Mouse (Mus musculus) urinary bladder, postnatal 4 days (tissue): ENCODE measurements around the gene Rapgef6.

ENCODE experiments used
- DNase-seq, 2 experiments: peaks; one replicate each; pipeline ENCODE4 v3.0.0; 2021 to 2022; ENCODE audit warnings: low spot score in 2 of 2

Rapgef6 gene

GRCm38 (mm10) chr11:54693696-54694095 is 171.0 kb downstream of the Rapgef6 start:
- DNase-seq, result no peak

GRCm38 (mm10) chr11:54694291-54694690 is 171.6 kb downstream of the Rapgef6 start:
- no peak for DNase-seq

- DNase-seq, result no peak
Measured at GRCm38 (mm10) chr11:54695951-54696350, 173.3 kb downstream of the Rapgef6 start.

- no peak for DNase-seq
Measured at GRCm38 (mm10) chr11:54697611-54698010, 175.0 kb downstream of the Rapgef6 start.

GRCm38 (mm10) chr11:54698636-54699035 is 176.0 kb downstream of the Rapgef6 start:
- DNase-seq, result no peak

GRCm38 (mm10) chr11:54699972-54700371 is 177.3 kb downstream of the Rapgef6 start:
- DNase-seq, result no peak

- no peak for DNase-seq
Measured at GRCm38 (mm10) chr11:54701848-54702247, 179.2 kb downstream of the Rapgef6 start.

DNA sequence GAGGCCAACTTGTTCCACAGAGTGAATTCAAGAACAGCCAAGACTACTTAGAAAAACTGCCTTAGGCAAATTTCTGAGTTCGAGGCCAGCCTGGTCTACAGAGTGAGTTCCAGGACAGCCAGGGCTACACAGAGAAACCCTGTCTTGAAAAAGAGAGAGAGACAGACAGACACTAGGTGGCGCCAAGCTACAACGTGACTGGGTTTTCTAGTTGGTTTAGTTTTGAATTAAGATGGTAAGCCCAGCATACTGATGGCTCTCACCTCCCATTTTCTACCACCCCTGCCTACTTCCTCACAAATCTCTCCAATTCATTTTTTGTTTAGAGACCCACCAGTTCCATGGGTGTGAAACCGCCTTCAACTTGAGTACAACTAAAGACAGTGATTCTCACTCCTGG is 180.7 kb downstream of the Rapgef6 start:
- DNase-seq, result peak; percentile 41 to 72

- no peak for DNase-seq
Measured at GRCm38 (mm10) chr11:54708153-54708552, 185.5 kb downstream of the Rapgef6 start.

- no peak for DNase-seq
Measured at GRCm38 (mm10) chr11:54709645-54710044, 187.0 kb downstream of the Rapgef6 start.

- DNase-seq, result no peak
Measured at GRCm38 (mm10) chr11:54710512-54711293, 188.1 kb downstream of the Rapgef6 start.

DNA sequence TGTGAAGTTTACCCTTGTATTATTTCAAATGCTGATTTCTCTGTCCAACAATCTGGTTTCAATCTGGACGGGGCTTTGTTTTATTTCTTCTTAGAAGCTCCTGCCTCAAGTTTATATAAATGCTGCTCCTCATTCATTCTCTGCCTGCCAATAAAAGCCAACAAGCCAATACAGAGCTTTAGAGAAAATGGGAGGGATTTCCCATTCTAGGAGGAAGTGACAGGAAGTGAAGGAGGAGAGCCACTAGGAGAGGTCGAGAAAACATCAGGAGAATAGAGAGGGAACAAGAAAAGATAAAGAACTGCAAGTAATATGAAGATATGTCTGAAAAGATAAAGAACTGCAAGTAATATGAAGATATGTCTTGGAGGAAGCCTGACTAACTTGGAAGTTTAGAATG is 190.2 kb downstream of the Rapgef6 start:
- DNase-seq, result no peak

DNA sequence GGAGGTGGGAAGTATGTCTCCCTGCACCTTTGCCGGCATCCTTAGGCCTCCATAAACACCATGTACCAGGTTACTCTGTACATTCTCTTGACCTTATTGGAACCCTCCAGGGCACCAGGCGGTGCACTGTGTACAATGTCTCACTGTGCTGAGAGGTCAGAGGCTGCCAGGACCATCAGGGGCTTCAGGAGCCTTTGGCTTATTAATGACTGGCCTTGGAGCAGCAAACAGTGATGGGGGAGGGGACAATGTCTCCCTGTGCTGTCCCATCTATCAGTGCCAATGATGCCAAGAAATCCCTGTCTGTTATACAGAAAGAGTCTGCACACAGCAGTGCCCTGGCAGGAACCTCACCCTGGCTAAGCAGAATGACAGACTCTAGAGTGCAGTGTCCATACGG is 195.2 kb downstream of the Rapgef6 start:
- DNase-seq, result no peak

DNA sequence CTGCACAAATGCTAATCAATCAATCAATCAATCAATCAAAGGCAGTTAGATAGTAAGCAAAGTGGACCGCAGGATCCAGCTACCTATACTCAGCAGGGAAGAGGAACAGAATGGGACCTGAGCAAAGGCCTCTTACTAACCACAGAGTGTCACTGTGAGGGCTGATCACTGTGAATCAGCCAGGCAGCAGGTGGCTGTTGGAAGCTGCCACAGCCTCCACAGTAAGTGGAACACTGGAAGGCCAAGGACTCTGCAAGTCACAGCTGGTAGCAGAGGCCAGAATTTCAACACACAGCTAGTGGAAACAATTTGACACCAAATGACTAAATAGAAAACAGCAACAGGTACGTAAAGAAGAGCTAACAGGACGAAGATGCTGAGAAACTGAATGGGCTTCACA is 196.0 kb downstream of the Rapgef6 start:
- no peak for DNase-seq

- no peak for DNase-seq
Measured at GRCm38 (mm10) chr11:54722057-54722456, 199.4 kb downstream of the Rapgef6 start.

DNA sequence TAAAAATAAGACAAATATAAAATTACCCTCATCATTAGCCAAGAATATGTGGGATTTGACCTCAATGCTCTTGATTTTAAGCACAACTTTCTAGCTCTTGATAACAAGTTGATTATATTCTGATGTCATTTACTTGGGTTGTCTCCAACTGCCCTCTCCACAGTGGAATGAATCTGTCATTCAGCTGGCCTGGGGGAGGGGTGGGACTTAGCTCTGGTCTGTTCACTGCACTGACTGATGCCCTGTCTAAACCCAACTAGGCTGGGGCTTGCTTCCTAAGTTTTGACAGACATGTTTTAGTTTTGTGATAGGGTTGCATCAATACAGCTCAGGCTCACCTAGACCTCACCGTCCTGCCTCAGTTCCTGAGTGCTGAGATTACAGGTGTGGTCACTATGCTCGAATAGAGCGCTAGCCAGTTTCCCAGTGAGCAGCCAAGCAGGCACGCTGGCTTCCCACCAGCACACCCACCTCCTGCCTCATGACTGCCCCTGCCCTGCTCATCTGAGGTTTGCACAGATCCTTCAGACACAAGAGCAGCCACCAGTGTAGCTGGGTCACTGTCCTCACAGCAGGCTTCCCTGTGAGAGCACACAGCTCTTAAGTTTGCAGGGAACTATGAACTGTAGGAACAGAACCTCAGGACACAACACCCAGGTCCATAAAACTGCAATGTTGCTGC is 201.8 kb downstream of the Rapgef6 start:
- no peak for DNase-seq

- no peak for DNase-seq
Measured at GRCm38 (mm10) chr11:54726571-54727062, 204.0 kb downstream of the Rapgef6 start.

GRCm38 (mm10) chr11:54727327-54727901 is 204.8 kb downstream of the Rapgef6 start:
- no peak for DNase-seq

GRCm38 (mm10) chr11:54728371-54728770 is 205.7 kb downstream of the Rapgef6 start:
- DNase-seq, result no peak

DNA sequence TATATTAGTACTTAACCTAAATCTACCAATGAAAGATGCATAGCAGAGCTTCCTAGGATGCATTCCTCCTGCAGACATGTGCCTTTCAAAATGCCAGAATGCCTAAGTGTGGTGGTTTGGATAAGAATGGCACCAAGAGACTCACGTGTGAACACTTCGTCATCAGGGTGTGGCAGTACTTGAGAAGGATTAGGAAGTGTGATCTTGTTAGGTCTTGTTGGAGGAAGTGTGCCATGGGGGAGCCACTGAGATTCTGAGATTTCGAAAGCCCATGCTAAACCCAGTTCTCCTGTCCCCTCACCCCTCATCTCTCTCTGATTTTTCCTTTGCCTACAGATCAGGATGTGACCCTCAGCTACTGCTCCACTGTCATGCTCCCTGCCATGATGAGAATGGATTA is 206.7 kb downstream of the Rapgef6 start:
- DNase-seq, result no peak

GRCm38 (mm10) chr11:54730931-54731330 is 208.3 kb downstream of the Rapgef6 start:
- DNase-seq, result no peak

GRCm38 (mm10) chr11:54731367-54731766 is 208.7 kb downstream of the Rapgef6 start:
- DNase-seq, result no peak

- DNase-seq, result no peak
Measured at GRCm38 (mm10) chr11:54733546-54733945, 210.9 kb downstream of the Rapgef6 start.
